Mouse (Mus musculus): ENCODE data around the gene Wars.

The Wars gene

GRCm38 (mm10) chr12:108893715-108894431 lies at the start of gene Wars:
TSS of gene Wars (minus strand) at chr12:108894174.
- DNase-seq (ENCODE audit: low spot score in 2 of 2), result peak; percentile 94 to 95

- DNase-seq (ENCODE audit: low spot score in 2 of 2), result no peak
These were observed 48.4 kb upstream of the Wars start for GRCm38 (mm10) chr12:108942203-108942923.

- DNase-seq (ENCODE audit: low spot score in 2 of 2), result no peak
These were observed 47.3 kb upstream of the Wars start for GRCm38 (mm10) chr12:108941282-108941681.

GRCm38 (mm10) chr12:108940255-108940654 lies 46.3 kb upstream of the Wars start:
- DNase-seq (ENCODE audit: low spot score in 2 of 2), result no peak

- DNase-seq (ENCODE audit: low spot score in 2 of 2), result no peak
These were observed 45.3 kb upstream of the Wars start for GRCm38 (mm10) chr12:108939317-108939716.

GRCm38 (mm10) chr12:108938844-108939243 lies 44.9 kb upstream of the Wars start:
- DNase-seq (ENCODE audit: low spot score in 2 of 2), result no peak

GRCm38 (mm10) chr12:108937506-108937905 lies 43.5 kb upstream of the Wars start:
- no peak for DNase-seq (ENCODE audit: low spot score in 2 of 2)

- no peak for DNase-seq (ENCODE audit: low spot score in 2 of 2)
These were observed 42.9 kb upstream of the Wars start for GRCm38 (mm10) chr12:108936834-108937233.

GRCm38 (mm10) chr12:108934231-108934630 lies 40.3 kb upstream of the Wars start:
- no peak for DNase-seq (ENCODE audit: low spot score in 2 of 2)

GRCm38 (mm10) chr12:108932113-108932512 lies 38.1 kb upstream of the Wars start:
- no peak for DNase-seq (ENCODE audit: low spot score in 2 of 2)

GRCm38 (mm10) chr12:108931341-108932053 lies 37.5 kb upstream of the Wars start:
- DNase-seq (ENCODE audit: low spot score in 2 of 2), result no peak

- DNase-seq (ENCODE audit: low spot score in 2 of 2), result no peak
These were observed 35.5 kb upstream of the Wars start for GRCm38 (mm10) chr12:108929475-108929874.

GRCm38 (mm10) chr12:108928249-108928648 lies 34.3 kb upstream of the Wars start:
- no peak for DNase-seq (ENCODE audit: low spot score in 2 of 2)

GRCm38 (mm10) chr12:108926606-108927111 lies 32.7 kb upstream of the Wars start:
- DNase-seq (ENCODE audit: low spot score in 2 of 2), result no peak

- DNase-seq (ENCODE audit: low spot score in 2 of 2), result no peak
These were observed 24.8 kb upstream of the Wars start for GRCm38 (mm10) chr12:108918753-108919152.

GRCm38 (mm10) chr12:108917509-108917908 lies 23.5 kb upstream of the Wars start:
- no peak for DNase-seq (ENCODE audit: low spot score in 2 of 2)

GRCm38 (mm10) chr12:108916447-108917042 lies 22.6 kb upstream of the Wars start:
- DNase-seq (ENCODE audit: low spot score in 2 of 2), result no peak

GRCm38 (mm10) chr12:108915893-108916292 lies 21.9 kb upstream of the Wars start:
- peak; percentile 49 to 58 for DNase-seq (ENCODE audit: low spot score in 2 of 2)

GRCm38 (mm10) chr12:108914709-108915340 lies 20.9 kb upstream of the Wars start:
- no peak for DNase-seq (ENCODE audit: low spot score in 2 of 2)

- DNase-seq (ENCODE audit: low spot score in 2 of 2), result no peak
These were observed 20.2 kb upstream of the Wars start for GRCm38 (mm10) chr12:108914198-108914597.

- DNase-seq (ENCODE audit: low spot score in 2 of 2), result no peak
These were observed 18.5 kb upstream of the Wars start for GRCm38 (mm10) chr12:108912442-108912841.

Data from frontal cortex, postnatal 10 days (tissue).